Mouse (Mus musculus): ENCODE measurements around the gene Fgfr2.

DNA sequence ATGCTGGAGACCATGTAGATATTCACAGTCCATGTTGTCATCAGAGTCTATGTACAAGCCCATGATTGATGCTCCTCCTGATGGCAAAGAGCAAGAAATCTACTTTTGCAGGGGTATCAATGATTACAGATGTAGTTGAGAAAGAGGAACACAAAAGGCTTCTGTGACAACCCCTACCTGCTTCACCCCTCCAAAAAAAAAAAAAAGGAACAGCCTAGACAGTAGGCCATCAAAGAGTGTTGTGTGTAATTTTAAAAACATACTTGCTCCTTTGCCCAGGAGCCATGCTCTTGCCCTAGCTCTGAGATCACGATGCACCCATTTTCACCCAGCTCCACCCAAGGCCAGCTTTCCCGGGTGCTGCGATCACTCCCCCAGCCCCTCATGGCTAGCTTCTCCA lies 626.0 kb downstream of the Fgfr2 start:
- TF ChIP-seq CTCF (conservative IDR thresholded peaks at IDR 0.05; ENCODE audit: low read length) (no peak), NANOG (IDR thresholded peaks at IDR 0.05; ENCODE audit: borderline replicate concordance, low read length) (no peak)

Data from E14TG2a.4 (cell line).